In the genomic region with DNA sequence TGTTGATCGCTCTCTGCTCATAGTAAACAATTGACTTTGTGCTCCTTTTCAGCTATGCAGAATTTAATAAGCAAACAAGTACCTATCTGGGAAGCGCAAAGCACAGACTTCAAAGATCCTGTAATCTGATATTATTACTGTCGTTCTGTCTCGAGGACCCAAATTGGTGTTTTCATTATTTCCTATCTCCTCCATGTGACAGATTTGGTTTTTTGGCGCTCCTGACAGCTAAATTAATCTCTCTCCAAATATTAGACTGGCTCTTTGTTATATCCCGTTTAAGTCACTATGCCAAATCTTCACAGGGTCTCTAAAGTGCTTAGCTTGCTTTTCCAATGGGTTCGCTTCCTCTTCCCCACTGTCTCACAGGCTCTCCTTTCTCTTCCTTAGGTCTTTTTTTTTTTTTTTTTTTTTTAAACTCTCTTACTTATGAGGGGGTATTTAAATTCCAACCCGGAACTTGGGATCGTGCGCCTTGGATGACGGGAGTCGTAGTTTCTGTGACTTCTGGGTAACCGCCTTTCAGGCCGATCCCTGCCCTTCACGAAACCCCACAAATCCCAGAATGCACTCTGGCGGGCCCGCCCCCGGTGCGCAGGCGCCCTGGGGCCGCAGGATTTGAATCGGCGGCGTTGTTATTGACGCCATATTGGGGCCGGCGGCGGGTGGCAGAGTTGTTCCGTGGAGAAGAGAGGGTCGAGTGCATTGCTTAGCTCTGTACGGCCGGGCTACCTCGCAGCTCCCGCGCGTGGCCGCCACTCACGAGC, we compare ENCODE assay signal across 8 mouse cellular contexts. TPM values are rescaled to one million over a fixed set of nuclear protein-coding genes. Genes with fewer than 3 reads are reported as not detected.
A peak's percentile ranks its signal among the peaks of the same experiment; 100 is the strongest.
DNase-seq lines count a peak whose midpoint lies in the region; ATAC-seq lines count a peak whose summit lies in the region.

No protein-coding gene starts in this region.

- H3K9ac ChIP-seq in heart, embryonic 14.5 days (ENCODE audit: low read length) = peak overlapping the region; percentile 97
- H3K9ac ChIP-seq in liver, embryonic 13.5 days = peak overlapping the region; percentile 97
- H3K9ac ChIP-seq in stomach, embryonic 16.5 days (ENCODE audit: low read length) = peak overlapping the region; percentile 84

- H3K4me1 ChIP-seq in heart, embryonic 14.5 days (ENCODE audit: control insufficient read depth in 2 of 2, insufficient read depth in 2 of 2, low read length in 2 of 2) = peaks cover 0 to 23% of the 10 kb centered on the region in 2 experiments; a peak in 1 of 4 replicates
- peaks cover 29% of the 10 kb centered on the region for H3K4me1 ChIP-seq in liver, embryonic 13.5 days (replicated peaks)
- peaks cover 4% of the 10 kb centered on the region for H3K4me1 ChIP-seq in stomach, embryonic 16.5 days (ENCODE audit: control insufficient read depth, insufficient read depth, low read length)

- H3K4me2 ChIP-seq in heart, embryonic 14.5 days (ENCODE audit: low read length) = peak overlapping the region; percentile 81
- peak overlapping the region; percentile 81 for H3K4me2 ChIP-seq in liver, embryonic 13.5 days
- H3K4me2 ChIP-seq in stomach, embryonic 16.5 days (ENCODE audit: low read depth, low read length) = peak overlapping the region; percentile 58

- H3K27me3 ChIP-seq in heart, embryonic 14.5 days (ENCODE audit: control insufficient read depth, insufficient read depth, low read length) = no peaks in the 10 kb centered on the region
- no peaks in the 10 kb centered on the region for H3K27me3 ChIP-seq in liver, embryonic 13.5 days
- H3K27me3 ChIP-seq in stomach, embryonic 16.5 days (ENCODE audit: control insufficient read depth, insufficient read depth, low read length) = no peaks in the 10 kb centered on the region

- H3K27ac ChIP-seq in heart, embryonic 14.5 days (replicated peaks in 1 of 2; ENCODE audit: control insufficient read depth in 1 of 2, insufficient read depth in 1 of 2, low read depth in 2 of 2, low read length in 2 of 2) = peak overlapping the region; percentile 96 to 99
- peak overlapping the region; percentile 92 for H3K27ac ChIP-seq in liver, embryonic 13.5 days
- H3K27ac ChIP-seq in stomach, embryonic 16.5 days (ENCODE audit: low read length) = peak overlapping the region; percentile 91

- peak; percentile 88 for ATAC-seq in CD4-positive, CD25-positive, alpha-beta regulatory T cell, adult 4 months
- ATAC-seq in heart, embryonic 14.5 days (ENCODE audit: insufficient number of reproducible peaks, insufficient read depth, low FRiP score, low read depth) = peak; percentile 89
- ATAC-seq in liver, embryonic 13.5 days (ENCODE audit: low read depth) = peak; percentile 90
- peak; percentile 95 for ATAC-seq in stomach, embryonic 16.5 days (ENCODE audit: insufficient read depth, low FRiP score)

- H3K4me3 ChIP-seq in heart, embryonic 14.5 days (ENCODE audit: control insufficient read depth in 1 of 2, insufficient read depth in 1 of 2, low read depth in 1 of 2, low read length in 2 of 2) = peak overlapping the region; percentile 96 to 100
- peak overlapping the region; percentile 90 for H3K4me3 ChIP-seq in liver, embryonic 13.5 days (replicated peaks)
- H3K4me3 ChIP-seq in stomach, embryonic 16.5 days (replicated peaks; ENCODE audit: low read length) = peak overlapping the region; percentile 68

- H3K36me3 ChIP-seq in heart, embryonic 14.5 days (ENCODE audit: control insufficient read depth, insufficient read depth, low read length) = no peaks in the 10 kb centered on the region
- peaks cover 4% of the 10 kb centered on the region; the same call in 1 of the 2 replicates for H3K36me3 ChIP-seq in liver, embryonic 13.5 days
- no peaks in the 10 kb centered on the region for H3K36me3 ChIP-seq in stomach, embryonic 16.5 days (ENCODE audit: control insufficient read depth, insufficient read depth, low read length)

- no peaks in the 10 kb centered on the region for H3K9me3 ChIP-seq in heart, embryonic 14.5 days (ENCODE audit: control insufficient read depth, low read length)
- H3K9me3 ChIP-seq in liver, embryonic 13.5 days (replicated peaks) = no peaks in the 10 kb centered on the region
- H3K9me3 ChIP-seq in stomach, embryonic 16.5 days (replicated peaks; ENCODE audit: control insufficient read depth, low read length) = no peaks in the 10 kb centered on the region

- DNase-seq in c-Kit-negative CD71-positive TER-119-positive erythroid progenitor cells, embryonic 14.5 days (ENCODE audit: low read depth, low spot score) = peak; percentile 92
- DNase-seq in fibroblast of lung, adult 2 months (ENCODE audit: low read depth) = peak; percentile 93
- peak; percentile 98 for DNase-seq in kidney, postnatal 14 days
- DNase-seq in liver, embryonic 13.5 days = peak; percentile 92
- peak; percentile 97 for DNase-seq in neural tube, embryonic 10.5 days (ENCODE audit: extremely low spot score, low spot score)

- 2% methylated on average over 38 of the region's 38 CpGs for WGBS in heart, embryonic 14.5 days
- 2% methylated on average over 38 of the region's 38 CpGs for WGBS in liver, embryonic 13.5 days (ENCODE audit: insufficient replicate concordance)
- WGBS in stomach, embryonic 16.5 days = under 1% methylated on average over 38 of the region's 38 CpGs

RNA-seq across cellular contexts. Expression of gene Akirin2, which starts 0.6 kb away (rescaled TPM):
- polyA plus RNA-seq in CD4-positive, CD25-positive, alpha-beta regulatory T cell, adult 4 months (2017; shearing (Covaris generic)) = 10 to 100 TPM in 1 of 2 experiments, 1 to 10 TPM in 1; 8.7 to 14.6 TPM
- polyA plus RNA-seq in heart, embryonic 14.5 days (2014; fragmentation: Nextera tagmentation; extraction: Ambion mirVana) = 44.6 and 45.1 TPM in 2 replicates
- 24.0 and 26.2 TPM in 2 replicates for polyA plus RNA-seq in liver, embryonic 13.5 days (2015; fragmentation: Nextera tagmentation; extraction: Ambion mirVana)
- polyA plus RNA-seq in stomach, embryonic 16.5 days (2015; fragmentation: Nextera tagmentation; extraction: Ambion mirVana) = 12.2 and 14.7 TPM in 2 replicates

Comparison
In these comparisons a context has a peak if more than half of its experiments do, and no peak if none do; other contexts are left out.
1. Peak in every context shown above with its lines: DNase-seq, ATAC-seq, H3K4me3 ChIP-seq and H3K27ac ChIP-seq.